Mouse (Mus musculus): ENCODE measurements around the gene Jarid2. TPM values are rescaled to one million over a fixed set of nuclear protein-coding genes. Genes with fewer than 3 reads are reported as not detected.

Gene Jarid2
- polyA plus RNA-seq, 1 experiment from 2014 or later: 28.0 TPM

DNA sequence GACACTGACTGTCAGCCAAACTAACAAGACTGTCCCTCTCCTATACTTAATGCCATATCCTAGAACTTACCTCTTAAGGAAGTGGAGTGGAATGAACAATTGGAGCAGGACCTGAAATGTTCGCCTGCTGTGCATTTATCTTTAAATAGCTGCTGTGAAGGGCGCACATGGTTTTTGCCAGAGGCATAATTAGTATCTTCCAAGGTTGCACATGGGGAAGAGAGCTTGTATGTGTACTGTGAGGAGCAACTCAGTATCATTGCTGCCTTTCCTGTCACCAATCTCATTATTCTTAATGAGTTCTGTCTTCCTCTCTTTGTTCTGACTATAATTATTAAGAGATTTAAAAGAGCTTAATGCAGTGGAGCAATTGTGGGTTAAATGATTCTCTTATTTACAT, 147.5 kb downstream of the Jarid2 start:
- Histone ChIP-seq H3K4me1 (ENCODE audit: control insufficient read depth, insufficient read depth, low read length) (0 out of 2 replicates have a peak, but pooled peaks cover 20% of the 10 kb centered on the region), H3K27me3 (ENCODE audit: control insufficient read depth, insufficient read depth, low read length) (no peaks in the 10 kb centered on the region), H3K4me3 (ENCODE audit: low read depth, low read length) (no peak overlapping the region), H3K9me3 (ENCODE audit: control insufficient read depth, low read length) (no peaks in the 10 kb centered on the region), H3K4me2 (ENCODE audit: low read depth, low read length) (no peak overlapping the region), H3K27ac (ENCODE audit: low read depth, low read length) (no peak overlapping the region), H3K36me3 (ENCODE audit: control insufficient read depth, insufficient read depth, low read length) (peaks cover 5% of the 10 kb centered on the region; the same call in 1 of the 2 replicates), H3K9ac (replicated peaks; ENCODE audit: low read depth, low read length) (no peak overlapping the region)
- ATAC-seq (ENCODE audit: low read depth): no peak
- 52% methylated on average over 2 of the region's 2 CpGs for WGBS

DNA sequence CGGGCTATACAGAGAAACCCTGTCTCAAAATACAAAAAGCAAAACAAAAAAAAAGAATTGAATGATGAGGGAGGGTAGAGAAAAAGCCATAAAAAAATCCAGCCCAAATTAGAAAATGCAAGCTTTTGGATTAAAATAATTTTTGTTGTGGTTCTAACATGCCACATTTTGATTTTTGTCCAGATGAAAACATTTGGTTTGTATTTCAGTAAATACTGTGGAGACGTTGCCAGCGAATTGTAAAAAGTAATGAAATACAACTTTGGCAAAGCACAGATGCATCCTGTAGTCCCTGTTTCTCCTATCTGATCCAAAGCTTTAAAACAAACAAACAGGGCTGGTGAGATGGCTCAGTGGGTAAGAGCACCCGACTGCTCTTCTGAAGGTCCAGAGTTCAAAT, 151.7 kb downstream of the Jarid2 start:
- no peaks in the 10 kb centered on the region for H3K9me3 ChIP-seq (ENCODE audit: control insufficient read depth, low read length)
- no peak for ATAC-seq (ENCODE audit: low read depth)
- no peak overlapping the region for H3K4me3 ChIP-seq (ENCODE audit: low read depth, low read length)
- H3K27ac ChIP-seq (ENCODE audit: low read depth, low read length): no peak overlapping the region
- H3K27me3 ChIP-seq (ENCODE audit: control insufficient read depth, insufficient read depth, low read length): no peaks in the 10 kb centered on the region
- peaks cover 5% of the 10 kb centered on the region; the same call in 1 of the 2 replicates for H3K36me3 ChIP-seq (ENCODE audit: control insufficient read depth, insufficient read depth, low read length)
- WGBS: 83% methylated on average over 4 of the region's 4 CpGs
- H3K4me2 ChIP-seq (ENCODE audit: low read depth, low read length): no peak overlapping the region
- H3K9ac ChIP-seq (replicated peaks; ENCODE audit: low read depth, low read length): no peak overlapping the region
- 0 out of 2 replicates have a peak, but pooled peaks cover 15% of the 10 kb centered on the region for H3K4me1 ChIP-seq (ENCODE audit: control insufficient read depth, insufficient read depth, low read length)

DNA sequence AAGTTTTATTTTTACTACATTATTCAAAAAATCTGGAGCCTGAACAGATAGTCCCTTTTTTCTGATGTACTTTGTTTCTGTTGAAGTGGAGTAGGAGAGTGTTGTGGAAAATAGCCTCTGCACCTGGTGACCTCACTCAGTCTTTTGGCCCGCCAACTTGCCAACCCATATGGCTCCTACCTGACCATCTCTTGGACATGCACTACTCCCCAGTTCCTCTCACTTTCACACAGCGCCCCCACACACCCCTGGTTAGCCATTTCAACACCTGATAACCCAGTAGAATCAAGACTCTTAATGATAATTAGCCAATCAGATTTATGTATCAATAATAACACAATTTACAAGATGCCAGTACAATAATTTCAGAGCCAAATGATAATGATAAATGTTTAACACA, 156.9 kb downstream of the Jarid2 start:
- Histone ChIP-seq H3K9ac (replicated peaks; ENCODE audit: low read depth, low read length) (no peak overlapping the region), H3K4me3 (ENCODE audit: low read depth, low read length) (no peak overlapping the region), H3K4me1 (ENCODE audit: control insufficient read depth, insufficient read depth, low read length) (0 out of 2 replicates have a peak, but pooled peaks cover 2% of the 10 kb centered on the region), H3K36me3 (ENCODE audit: control insufficient read depth, insufficient read depth, low read length) (peaks cover 7% of the 10 kb centered on the region; the same call in 1 of the 2 replicates), H3K27ac (ENCODE audit: low read depth, low read length) (no peak overlapping the region), H3K4me2 (ENCODE audit: low read depth, low read length) (no peak overlapping the region), H3K9me3 (ENCODE audit: control insufficient read depth, low read length) (no peaks in the 10 kb centered on the region), H3K27me3 (ENCODE audit: control insufficient read depth, insufficient read depth, low read length) (no peaks in the 10 kb centered on the region)
- ATAC-seq (ENCODE audit: low read depth): no peak
- WGBS: 93% methylated on average over 2 of the region's 2 CpGs

DNA sequence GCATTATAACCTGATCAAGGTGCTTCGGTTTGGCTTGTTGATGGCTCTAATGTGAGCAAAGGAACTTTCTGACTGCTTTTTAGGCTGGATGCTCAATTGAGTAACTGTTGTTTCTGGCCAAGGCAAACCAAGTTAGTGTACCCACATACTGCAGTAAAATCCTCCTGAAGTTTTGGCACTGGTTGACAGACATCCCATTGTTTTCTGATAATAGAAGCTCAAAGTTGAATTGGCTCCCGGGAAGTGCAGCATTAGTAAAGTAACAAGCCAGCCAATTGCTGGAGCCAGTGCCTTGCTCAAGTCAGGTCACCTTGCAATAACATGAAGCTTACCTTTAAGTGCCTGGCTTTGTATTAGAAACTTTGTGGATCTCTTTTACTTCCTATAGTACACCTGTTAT, 161.3 kb downstream of the Jarid2 start:
- Histone ChIP-seq H3K9me3 (ENCODE audit: control insufficient read depth, low read length) (no peaks in the 10 kb centered on the region), H3K4me2 (ENCODE audit: low read depth, low read length) (no peak overlapping the region), H3K36me3 (ENCODE audit: control insufficient read depth, insufficient read depth, low read length) (0 out of 2 replicates have a peak, but pooled peaks cover 9% of the 10 kb centered on the region), H3K9ac (replicated peaks; ENCODE audit: low read depth, low read length) (no peak overlapping the region), H3K4me3 (ENCODE audit: low read depth, low read length) (no peak overlapping the region), H3K4me1 (ENCODE audit: control insufficient read depth, insufficient read depth, low read length) (peaks cover 2% of the 10 kb centered on the region; the same call in 1 of the 2 replicates), H3K27ac (ENCODE audit: low read depth, low read length) (no peak overlapping the region), H3K27me3 (ENCODE audit: control insufficient read depth, insufficient read depth, low read length) (no peaks in the 10 kb centered on the region)
- ATAC-seq (ENCODE audit: low read depth): no peak
- WGBS: 50% methylated on average over 2 of the region's 2 CpGs

DNA sequence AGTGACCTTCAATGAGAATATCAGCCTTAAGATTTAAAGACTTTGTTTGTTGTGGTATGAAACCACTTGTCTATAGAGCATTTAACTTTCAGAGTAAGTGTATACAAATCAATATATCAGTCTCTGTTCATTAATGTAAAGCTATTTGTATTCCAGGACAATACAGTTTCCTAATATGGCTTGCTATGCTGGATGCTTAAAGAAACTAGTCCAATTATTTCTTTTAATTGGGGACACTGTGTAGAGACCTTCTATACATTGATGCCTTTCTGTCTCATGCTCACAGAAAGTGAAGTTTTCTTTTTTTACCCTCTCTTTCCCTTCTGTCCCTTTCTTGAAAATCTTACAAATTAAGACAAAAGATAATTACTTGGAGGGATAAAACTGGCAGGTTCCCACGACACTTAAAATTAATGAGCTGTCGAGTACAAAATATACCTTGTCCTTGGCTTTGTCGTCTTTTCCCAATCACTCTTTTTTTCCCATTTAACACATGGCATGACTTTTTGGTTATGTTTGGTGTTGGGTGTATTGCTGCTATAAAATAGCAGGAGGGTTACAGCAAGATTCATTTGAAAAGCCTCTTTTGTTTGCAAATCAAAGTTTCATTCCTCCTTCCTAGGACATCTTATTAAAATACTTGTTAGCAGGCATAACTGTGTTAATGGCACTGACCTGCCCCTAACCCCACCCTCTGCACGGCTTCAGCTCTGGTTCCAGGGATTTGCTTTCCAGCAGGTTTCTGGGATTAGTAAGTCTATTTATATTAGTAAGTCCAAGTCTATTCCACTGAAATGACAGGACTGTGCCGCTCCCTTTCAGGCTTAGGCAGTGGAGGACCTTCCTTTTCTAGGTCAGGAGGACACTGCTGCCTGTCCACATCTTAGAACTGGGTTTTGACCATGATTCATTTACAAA, 162.8 kb downstream of the Jarid2 start:
- Histone ChIP-seq H3K4me1 (ENCODE audit: control insufficient read depth, insufficient read depth, low read length) (peaks cover 2% of the 10 kb centered on the region; the same call in 1 of the 2 replicates), H3K4me2 (ENCODE audit: low read depth, low read length) (no peak overlapping the region), H3K27me3 (ENCODE audit: control insufficient read depth, insufficient read depth, low read length) (no peaks in the 10 kb centered on the region), H3K27ac (ENCODE audit: low read depth, low read length) (no peak overlapping the region), H3K36me3 (ENCODE audit: control insufficient read depth, insufficient read depth, low read length) (peaks cover 12% of the 10 kb centered on the region), H3K9ac (replicated peaks; ENCODE audit: low read depth, low read length) (no peak overlapping the region), H3K9me3 (ENCODE audit: control insufficient read depth, low read length) (no peaks in the 10 kb centered on the region), H3K4me3 (ENCODE audit: low read depth, low read length) (no peak overlapping the region)
- no peak for ATAC-seq (ENCODE audit: low read depth)
- 20% methylated on average over 5 of the region's 5 CpGs for WGBS

DNA sequence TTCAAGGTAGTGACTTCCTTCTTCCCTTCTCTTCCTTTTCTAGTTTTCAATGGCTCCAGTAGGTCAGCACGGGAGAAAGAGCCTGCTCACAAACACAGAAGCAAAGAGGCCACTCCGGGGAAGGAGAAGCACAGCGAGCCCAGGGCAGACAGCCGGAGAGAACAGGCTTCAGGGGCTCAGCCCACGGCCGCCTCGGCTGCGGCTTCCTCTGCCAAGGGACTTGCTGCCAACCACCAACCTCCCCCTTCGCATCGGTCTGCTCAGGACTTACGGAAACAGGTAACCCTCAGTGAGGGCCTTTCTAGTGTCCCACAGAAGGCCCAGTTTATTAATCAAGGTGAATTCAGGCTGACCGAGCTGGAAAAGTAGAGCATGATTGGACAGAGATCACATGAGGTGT, 166.9 kb downstream of the Jarid2 start:
- Histone ChIP-seq H3K4me2 (ENCODE audit: low read depth, low read length) (no peak overlapping the region), H3K9me3 (ENCODE audit: control insufficient read depth, low read length) (no peaks in the 10 kb centered on the region), H3K9ac (replicated peaks; ENCODE audit: low read depth, low read length) (no peak overlapping the region), H3K36me3 (ENCODE audit: control insufficient read depth, insufficient read depth, low read length) (peaks cover 14% of the 10 kb centered on the region), H3K27ac (ENCODE audit: low read depth, low read length) (no peak overlapping the region), H3K4me3 (ENCODE audit: low read depth, low read length) (no peak overlapping the region), H3K27me3 (ENCODE audit: control insufficient read depth, insufficient read depth, low read length) (no peaks in the 10 kb centered on the region), H3K4me1 (ENCODE audit: control insufficient read depth, insufficient read depth, low read length) (peaks cover 2% of the 10 kb centered on the region; the same call in 1 of the 2 replicates)
- ATAC-seq (ENCODE audit: low read depth): no peak
- 94% methylated on average over 12 of the region's 12 CpGs for WGBS

DNA sequence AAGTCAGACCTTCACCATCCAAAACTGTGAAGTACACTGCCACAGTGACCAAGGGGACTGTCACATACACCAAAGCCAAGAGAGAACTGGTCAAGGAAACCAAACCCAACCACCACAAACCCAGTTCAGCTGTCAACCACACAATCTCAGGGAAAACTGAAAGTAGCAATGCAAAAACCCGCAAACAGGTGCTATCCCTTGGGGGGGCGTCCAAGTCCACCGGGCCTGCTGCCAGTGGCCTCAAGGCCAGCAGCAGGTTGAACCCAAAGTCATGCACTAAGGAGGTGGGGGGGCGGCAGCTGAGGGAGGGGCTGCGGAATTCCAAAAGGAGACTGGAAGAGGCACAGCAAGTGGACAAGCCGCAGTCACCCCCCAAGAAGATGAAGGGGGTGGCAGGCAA, 173.0 kb downstream of the Jarid2 start:
- no peak overlapping the region for H3K9ac ChIP-seq (replicated peaks; ENCODE audit: low read depth, low read length)
- peaks cover 35% of the 10 kb centered on the region for H3K36me3 ChIP-seq (ENCODE audit: control insufficient read depth, insufficient read depth, low read length)
- H3K4me2 ChIP-seq (ENCODE audit: low read depth, low read length): no peak overlapping the region
- no peak overlapping the region for H3K27ac ChIP-seq (ENCODE audit: low read depth, low read length)
- ATAC-seq (ENCODE audit: low read depth): no peak
- 98% methylated on average over 6 of the region's 6 CpGs for WGBS
- no peaks in the 10 kb centered on the region for H3K9me3 ChIP-seq (ENCODE audit: control insufficient read depth, low read length)
- H3K4me3 ChIP-seq (ENCODE audit: low read depth, low read length): no peak overlapping the region
- H3K27me3 ChIP-seq (ENCODE audit: control insufficient read depth, insufficient read depth, low read length): no peaks in the 10 kb centered on the region
- H3K4me1 ChIP-seq (ENCODE audit: control insufficient read depth, insufficient read depth, low read length): 0 out of 2 replicates have a peak, but pooled peaks cover 5% of the 10 kb centered on the region

DNA sequence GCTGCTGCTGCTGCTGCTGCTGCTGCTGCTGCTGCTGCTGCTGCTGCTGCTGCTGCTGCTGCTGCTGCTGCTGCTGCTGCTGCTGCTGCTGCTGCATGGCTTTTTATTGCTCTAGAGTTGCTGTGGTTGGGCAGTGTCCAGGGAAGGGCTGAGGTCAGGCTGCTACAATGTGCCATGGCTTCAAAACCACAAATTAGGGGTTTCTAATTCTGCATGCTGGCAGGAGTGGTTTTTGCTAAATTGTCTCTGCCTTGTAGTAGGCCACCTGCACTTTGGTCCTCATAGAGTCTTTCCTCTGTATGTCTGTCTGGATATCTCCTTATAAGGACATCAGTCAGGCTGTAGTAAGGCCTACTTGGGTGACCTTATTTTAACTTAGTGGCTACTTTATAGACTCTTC, 174.1 kb downstream of the Jarid2 start:
- Histone ChIP-seq H3K36me3 (ENCODE audit: control insufficient read depth, insufficient read depth, low read length) (peaks cover 38% of the 10 kb centered on the region), H3K9me3 (ENCODE audit: control insufficient read depth, low read length) (no peaks in the 10 kb centered on the region), H3K4me3 (ENCODE audit: low read depth, low read length) (no peak overlapping the region), H3K4me1 (ENCODE audit: control insufficient read depth, insufficient read depth, low read length) (0 out of 2 replicates have a peak, but pooled peaks cover 5% of the 10 kb centered on the region), H3K27ac (ENCODE audit: low read depth, low read length) (no peak overlapping the region), H3K4me2 (ENCODE audit: low read depth, low read length) (no peak overlapping the region), H3K27me3 (ENCODE audit: control insufficient read depth, insufficient read depth, low read length) (no peaks in the 10 kb centered on the region), H3K9ac (replicated peaks; ENCODE audit: low read depth, low read length) (no peak overlapping the region)
- no peak for ATAC-seq (ENCODE audit: low read depth)

DNA sequence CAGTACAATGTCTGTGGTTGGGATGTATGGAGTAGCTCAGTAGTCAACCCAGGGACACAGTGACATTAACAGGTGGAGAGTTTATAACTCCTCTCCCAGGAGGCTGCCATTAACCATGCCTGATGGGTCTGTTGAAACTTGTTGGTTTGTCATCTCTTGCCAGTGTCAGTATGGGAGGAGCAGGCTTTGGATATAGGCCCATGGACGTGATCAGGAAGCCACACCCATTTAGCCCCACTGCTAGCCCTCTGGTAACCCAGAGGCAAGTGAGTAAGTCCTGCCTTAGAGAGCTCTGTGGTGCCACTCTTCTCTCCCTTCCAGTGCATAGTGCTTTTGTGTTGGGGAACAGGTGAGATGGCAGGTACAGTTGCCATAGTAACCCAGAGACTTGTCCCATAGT, 175.0 kb downstream of the Jarid2 start:
- Histone ChIP-seq H3K9ac (replicated peaks; ENCODE audit: low read depth, low read length) (no peak overlapping the region), H3K4me1 (ENCODE audit: control insufficient read depth, insufficient read depth, low read length) (peaks cover 8% of the 10 kb centered on the region; the same call in 1 of the 2 replicates), H3K36me3 (ENCODE audit: control insufficient read depth, insufficient read depth, low read length) (peaks cover 46% of the 10 kb centered on the region), H3K4me3 (ENCODE audit: low read depth, low read length) (no peak overlapping the region), H3K27ac (ENCODE audit: low read depth, low read length) (no peak overlapping the region), H3K4me2 (ENCODE audit: low read depth, low read length) (no peak overlapping the region), H3K27me3 (ENCODE audit: control insufficient read depth, insufficient read depth, low read length) (no peaks in the 10 kb centered on the region), H3K9me3 (ENCODE audit: control insufficient read depth, low read length) (no peaks in the 10 kb centered on the region)
- no peak for ATAC-seq (ENCODE audit: low read depth)
- WGBS: 75% methylated on average over 1 of the region's 1 CpGs
